Comparison of ENCODE assay signal across 16 mouse cellular contexts in genomic region chr13:60466553-60467313, GRCm38 (mm10).
DNase-seq lines count a peak whose midpoint lies in the region; ATAC-seq lines count a peak whose summit lies in the region.
"Had no signal": no experiment of that assay in that cellular context is flagged by ENCODE, and none has a peak within 500 bp of the region (broad histone marks: within the 10 kb centered on the region; RNA-seq: fewer than 3 reads in every experiment).

No protein-coding gene starts in this region.

- no peak overlapping the region for H3K9ac ChIP-seq in liver, embryonic 12.5 days
- no peak overlapping the region for H3K9ac ChIP-seq in limb, embryonic 11.5 days (ENCODE audit: low read length)
- H3K9ac ChIP-seq: neural tube, embryonic 12.5 days had no signal

- ATAC-seq in liver, embryonic 12.5 days, result peak; percentile 59; the same call in 1 of the 2 replicates
- 0 out of 2 replicates have a peak, but pooled peaks have one; percentile 19 for ATAC-seq in limb, embryonic 11.5 days (ENCODE audit: insufficient number of reproducible peaks, low FRiP score, low TSS enrichment, low read depth)
- ATAC-seq: inflammation-experienced regulatory T-cells, adult 6 months; midbrain, embryonic 16.5 days had no signal

- intact Hi-C loops in left cerebral cortex, postnatal 25 days (cut with DNase I), result loop anchor here (5.0 kb wide), 1 partner anchor 289 kb away; the partner anchor contains the start of gene Gas1

- no peak overlapping the region for H3K4me2 ChIP-seq in liver, embryonic 12.5 days
- no peak overlapping the region for H3K4me2 ChIP-seq in limb, embryonic 11.5 days (ENCODE audit: low read depth, severe bottlenecking)
- H3K4me2 ChIP-seq: neural tube, embryonic 12.5 days had no signal

- no peaks in the 10 kb centered on the region for H3K9me3 ChIP-seq in liver, embryonic 12.5 days (replicated peaks)
- H3K9me3 ChIP-seq in limb, embryonic 11.5 days (ENCODE audit: control insufficient read depth, low read length), result no peaks in the 10 kb centered on the region
- H3K9me3 ChIP-seq: neural tube, embryonic 12.5 days had no signal

- no peak overlapping the region for H3K27ac ChIP-seq in liver, embryonic 12.5 days
- H3K27ac ChIP-seq in limb, embryonic 11.5 days (replicated peaks; ENCODE audit: low read depth, low read length), result no peak overlapping the region
- H3K27ac ChIP-seq: neural tube, embryonic 12.5 days had no signal

- no peak overlapping the region for H3K4me3 ChIP-seq in liver, embryonic 12.5 days
- H3K4me3 ChIP-seq in limb, embryonic 11.5 days (ENCODE audit: low read depth, low read length), result no peak overlapping the region
- H3K4me3 ChIP-seq: neural tube, embryonic 12.5 days had no signal

- 67% methylated on average over 5 of the region's 5 CpGs for WGBS in liver, embryonic 12.5 days (ENCODE audit: insufficient replicate concordance)
- 84% methylated on average over 5 of the region's 5 CpGs for WGBS in limb, embryonic 11.5 days

- DNase-seq in heart, adult 11 months, result peak; percentile 83
- no peak for DNase-seq in heart, adult 8-10 months (ENCODE audit: low spot score)
- DNase-seq in liver (no peak), ZHBTc4 (ENCODE audit: low read depth, low spot score) (peak; percentile 41)
- no peak for DNase-seq in limb, embryonic 11.5 days (ENCODE audit: low spot score)
- DNase-seq in left cerebral cortex, postnatal 25 days (ENCODE audit: low spot score in 2 of 2), result no peak
- no peak for DNase-seq in Muller cell, postnatal 12 days (ENCODE audit: inconsistent ontology term)
- DNase-seq: adrenal gland, postnatal 25 days; cerebellum, postnatal 10 days; kidney, postnatal 14 days; right cerebral cortex, postnatal 4 days; thymus, adult 2 months had no signal

- no peaks in the 10 kb centered on the region for H3K36me3 ChIP-seq in liver, embryonic 12.5 days
- no peaks in the 10 kb centered on the region for H3K36me3 ChIP-seq in limb, embryonic 11.5 days (ENCODE audit: control insufficient read depth, insufficient read depth, low read length)
- H3K36me3 ChIP-seq: neural tube, embryonic 12.5 days had no signal

- peaks cover 15% of the 10 kb centered on the region for H3K4me1 ChIP-seq in liver, embryonic 12.5 days
- 0 out of 2 replicates have a peak, but pooled peaks cover 4% of the 10 kb centered on the region for H3K4me1 ChIP-seq in limb, embryonic 11.5 days (ENCODE audit: control insufficient read depth, insufficient read depth, low read length)
- H3K4me1 ChIP-seq: neural tube, embryonic 12.5 days had no signal

- no peaks in the 10 kb centered on the region for H3K27me3 ChIP-seq in liver, embryonic 12.5 days (replicated peaks)
- H3K27me3 ChIP-seq in limb, embryonic 11.5 days (ENCODE audit: control insufficient read depth, insufficient read depth, low read length), result no peaks in the 10 kb centered on the region
- H3K27me3 ChIP-seq: neural tube, embryonic 12.5 days had no signal

Comparison
In these comparisons a context has a peak if more than half of its experiments do, and no peak if none do; other contexts are left out.
1. DNase-seq: peak in heart, adult 11 months (single experiment) and ZHBTc4 (single experiment); none in heart, adult 8-10 months (single experiment), liver (single experiment), limb, embryonic 11.5 days (single experiment), left cerebral cortex, postnatal 25 days (0 of 2) and Muller cell, postnatal 12 days (single experiment).